Mouse (Mus musculus) liver, embryonic 11.5 days (tissue): ENCODE measurements at regions not wholly inside any gene's neighbourhood (a gene's known extent, or its start where the extent isn't known, plus 50 kb on each side); places are given as distances from the start of the nearest gene placed in this dataset.

ENCODE experiments used
- ATAC-seq: fragments of 200-750 bp; cut with Nextera tagmentation; replicated peaks from 2 replicates; pipeline ENCODE4 v1.8.0; 2017; ENCODE audit warnings: moderate number of reproducible peaks, mild to moderate bottlenecking, moderate TSS enrichment, moderate library complexity; ENCODE audit not compliant: low FRiP score
- DNase-seq: peaks from one replicate; pipeline ENCODE4 v3.0.0-alpha.2; 2017; ENCODE audit warnings: low spot score
- H3K27ac ChIP-seq: fragments of 300-500 bp; sonication (generic); 2 replicates; pipeline ENCODE4 v1.5.1; 2014; ENCODE audit warnings: mild to moderate bottlenecking, low read depth, low read length, control low read depth
- H3K27me3 ChIP-seq: fragments of 300-500 bp; sonication (generic); replicated peaks from 2 replicates; pipeline ENCODE4 v1.6.1; 2014; ENCODE audit warnings: low read length, mixed read lengths; ENCODE audit not compliant: control insufficient read depth, insufficient read depth
- H3K36me3 ChIP-seq: fragments of 300-500 bp; sonication (generic); 2 replicates; pipeline ENCODE4 v1.6.1; 2014; ENCODE audit warnings: mild to moderate bottlenecking, low read length, moderate library complexity, mixed read lengths; ENCODE audit not compliant: control insufficient read depth, insufficient read depth
- H3K4me1 ChIP-seq: fragments of 300-500 bp; sonication (generic); replicated peaks from 2 replicates; pipeline ENCODE4 v1.6.1; 2014; ENCODE audit warnings: low read length, mixed read lengths; ENCODE audit not compliant: control insufficient read depth, insufficient read depth
- H3K4me2 ChIP-seq: fragments of 300-500 bp; sonication (generic); 2 replicates; pipeline ENCODE4 v1.6.1; 2014; ENCODE audit warnings: mild to moderate bottlenecking, control low read depth, moderate library complexity
- H3K4me3 ChIP-seq: fragments of 300-500 bp; sonication (generic); 2 replicates; pipeline ENCODE4 v1.5.1; 2014; ENCODE audit warnings: low read depth, low read length, control low read depth
- H3K9ac ChIP-seq: fragments of 300-500 bp; sonication (generic); 2 replicates; pipeline ENCODE4 v1.6.1; 2014; ENCODE audit warnings: low read depth, low read length, control low read depth
- H3K9me3 ChIP-seq: fragments of 300-500 bp; sonication (generic); 2 replicates; pipeline ENCODE4 v1.6.1; 2016; ENCODE audit warnings: low read length, inconsistent platforms, mixed read lengths; ENCODE audit not compliant: control insufficient read depth
- WGBS: fragments of 180-500 bp; shearing (Covaris S2); extraction: QIAGEN DNeasy Blood & Tissue Kit; methylation state at CpG from one replicate; pipeline ENCODE4 v1.1.7; 2014; 5-methylcytosine and 5-hydroxymethylcytosine counted together

DNA sequence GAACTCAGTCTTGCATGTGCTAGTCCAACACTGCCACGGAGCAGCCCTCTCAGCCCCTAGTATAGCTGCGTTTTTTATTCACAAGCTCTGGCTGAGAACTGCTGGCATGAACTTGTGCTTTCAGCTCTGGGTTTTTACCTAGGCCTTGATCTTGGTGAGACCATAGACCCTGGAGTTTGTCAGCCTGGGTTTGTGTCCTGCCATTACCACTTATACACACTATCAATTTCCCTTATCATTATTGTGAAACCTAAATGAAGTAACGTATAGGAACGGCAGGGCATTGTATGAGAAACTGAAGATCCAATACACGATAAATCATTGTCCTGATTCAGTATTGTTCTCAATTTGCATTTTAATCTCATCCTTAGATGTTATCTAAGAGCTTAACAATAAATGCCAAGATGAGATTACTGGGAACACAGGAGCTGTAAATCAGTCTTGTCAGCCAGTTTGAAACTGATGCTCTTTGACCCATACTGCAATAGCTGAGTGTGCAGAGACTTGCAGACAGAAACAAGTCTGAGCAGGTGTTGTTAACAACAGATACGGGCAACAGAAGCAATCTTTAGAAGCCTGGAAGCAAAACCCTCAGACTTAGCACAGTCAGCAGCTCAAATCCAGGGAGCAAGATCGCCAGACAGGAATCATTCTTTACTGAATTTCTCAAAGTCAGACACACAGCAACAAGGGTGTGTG lies 190.7 kb upstream of the Mctp2 start:
- 69% methylated on average over 7 of the region's 7 CpGs for WGBS
- Histone ChIP-seq H3K27ac (no peak overlapping the region), H3K4me3 (no peak overlapping the region), H3K27me3 (no peaks in the 10 kb centered on the region), H3K9me3 (no peaks in the 10 kb centered on the region), H3K4me1 (no peaks in the 10 kb centered on the region), H3K36me3 (no peaks in the 10 kb centered on the region), H3K9ac (no peak overlapping the region), H3K4me2 (no peak overlapping the region)
- no peak for DNase-seq
- ATAC-seq = no peak

DNA sequence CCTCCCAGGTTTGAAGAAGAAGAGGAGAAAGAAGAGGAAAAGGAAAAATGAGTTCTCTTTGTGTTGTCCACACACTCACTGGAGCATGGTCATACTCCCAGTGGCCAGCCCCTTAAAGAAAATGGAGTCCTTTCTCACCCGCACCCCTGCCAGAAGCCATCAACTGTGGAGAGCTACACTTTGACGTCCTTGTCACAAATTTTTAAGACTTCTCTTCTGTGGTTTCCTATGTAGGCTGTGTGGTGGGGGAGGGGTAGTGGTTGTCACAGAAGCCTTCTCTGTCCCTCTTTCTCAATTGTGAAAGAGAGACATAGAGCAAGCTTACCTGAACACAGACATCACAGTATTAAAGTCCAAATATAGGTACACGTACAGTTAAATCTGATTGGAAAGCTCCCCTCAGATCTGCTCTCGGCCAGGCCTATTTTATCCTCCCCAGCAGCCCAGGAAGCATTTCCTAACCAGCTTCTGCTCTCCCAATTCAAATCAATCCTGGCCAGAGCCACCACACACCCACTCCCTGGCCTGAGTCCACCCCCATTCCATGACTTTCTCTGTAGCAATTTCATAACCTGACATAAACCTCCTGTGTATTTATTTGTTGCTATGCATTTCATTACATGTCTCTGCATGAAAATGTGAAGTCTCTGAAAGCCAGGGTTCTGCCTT lies 192.3 kb upstream of the Mctp2 start:
- 64% methylated on average over 4 of the region's 4 CpGs for WGBS
- no peak for DNase-seq
- H3K27me3 ChIP-seq = no peaks in the 10 kb centered on the region

GRCm38 (mm10) chr7:72499788-72500187 lies 193.4 kb upstream of the Mctp2 start:
- H3K9ac ChIP-seq = no peak overlapping the region
- WGBS = 80% methylated on average over 5 of the region's 5 CpGs
- ATAC-seq = no peak

More for the DNA sequence above, 192.3 kb upstream of the Mctp2 start:
- Histone ChIP-seq H3K9me3 (no peaks in the 10 kb centered on the region), H3K4me3 (no peak overlapping the region), H3K4me2 (no peak overlapping the region), H3K4me1 (no peaks in the 10 kb centered on the region), H3K36me3 (no peaks in the 10 kb centered on the region), H3K9ac (no peak overlapping the region), H3K27ac (no peak overlapping the region)
- ATAC-seq = no peak

GRCm38 (mm10) chr7:72500190-72500589 lies 193.8 kb upstream of the Mctp2 start:
- no peak for ATAC-seq
- WGBS = 78% methylated on average over 3 of the region's 3 CpGs
- DNase-seq = no peak
- no peaks in the 10 kb centered on the region for H3K27me3 ChIP-seq
- H3K9me3 ChIP-seq = no peaks in the 10 kb centered on the region
- no peak overlapping the region for H3K4me2 ChIP-seq
- H3K36me3 ChIP-seq = no peaks in the 10 kb centered on the region
- H3K9ac ChIP-seq = no peak overlapping the region
- H3K4me3 ChIP-seq = no peak overlapping the region
- no peaks in the 10 kb centered on the region for H3K4me1 ChIP-seq
- no peak overlapping the region for H3K27ac ChIP-seq

More at GRCm38 (mm10) chr7:72499788-72500187, 193.4 kb upstream of the Mctp2 start:
- no peaks in the 10 kb centered on the region for H3K27me3 ChIP-seq
- H3K36me3 ChIP-seq = no peaks in the 10 kb centered on the region
- H3K9me3 ChIP-seq = no peaks in the 10 kb centered on the region
- no peak overlapping the region for H3K27ac ChIP-seq
- no peaks in the 10 kb centered on the region for H3K4me1 ChIP-seq
- DNase-seq = no peak
- H3K4me2 ChIP-seq = no peak overlapping the region
- H3K4me3 ChIP-seq = no peak overlapping the region

DNA sequence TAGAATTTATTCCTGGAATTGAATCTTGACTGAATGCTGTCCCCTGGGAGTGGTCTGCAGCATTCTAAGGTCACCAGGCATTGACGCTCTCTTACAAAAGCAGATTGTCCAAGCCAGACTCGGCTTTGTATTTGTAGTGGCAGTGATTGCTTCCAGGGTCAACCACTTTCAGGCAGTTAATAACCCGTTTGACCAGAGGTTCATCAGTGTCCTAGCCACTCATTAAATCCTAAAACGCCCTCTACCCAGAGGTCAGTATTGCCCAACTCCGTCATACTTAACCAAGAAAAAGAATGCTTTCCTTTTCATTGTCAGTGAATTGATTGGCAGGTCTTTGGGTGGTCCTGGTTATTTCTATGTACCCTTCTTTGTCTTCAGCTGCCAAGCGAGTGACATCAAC lies 194.6 kb upstream of the Mctp2 start:
- Histone ChIP-seq H3K4me3 (no peak overlapping the region), H3K27ac (no peak overlapping the region), H3K9ac (no peak overlapping the region), H3K27me3 (no peaks in the 10 kb centered on the region), H3K9me3 (no peaks in the 10 kb centered on the region), H3K4me1 (no peaks in the 10 kb centered on the region), H3K36me3 (no peaks in the 10 kb centered on the region), H3K4me2 (no peak overlapping the region)
- no peak for DNase-seq
- WGBS = 79% methylated on average over 6 of the region's 6 CpGs
- ATAC-seq = no peak

GRCm38 (mm10) chr7:72501431-72501830 lies 195.0 kb upstream of the Mctp2 start:
- DNase-seq = no peak
- Histone ChIP-seq H3K27ac (no peak overlapping the region), H3K4me3 (no peak overlapping the region), H3K9me3 (no peaks in the 10 kb centered on the region), H3K4me2 (no peak overlapping the region), H3K27me3 (no peaks in the 10 kb centered on the region), H3K4me1 (no peaks in the 10 kb centered on the region), H3K36me3 (no peaks in the 10 kb centered on the region), H3K9ac (no peak overlapping the region)
- ATAC-seq = no peak
- 82% methylated on average over 3 of the region's 3 CpGs for whole genome bisulfite sequencing

DNA sequence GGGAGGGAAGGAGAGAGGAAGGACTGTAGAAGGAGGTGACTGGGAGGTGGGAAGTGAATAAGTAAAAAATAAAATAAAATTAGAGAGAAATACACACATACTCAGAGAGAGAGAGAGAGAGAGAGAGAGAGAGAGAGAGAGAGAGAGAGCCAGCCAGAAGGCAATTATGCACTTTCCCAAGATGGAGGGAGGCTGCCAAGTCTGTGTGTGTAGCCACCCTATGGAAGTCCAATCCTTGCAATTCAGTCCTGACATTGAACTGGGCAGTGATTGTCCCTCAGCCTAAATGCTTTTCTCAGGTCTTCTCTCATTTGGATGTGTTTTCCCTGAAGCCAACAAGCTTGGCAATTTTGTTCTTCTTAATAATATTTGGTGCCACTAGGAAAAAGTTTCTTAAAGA lies 197.3 kb upstream of the Mctp2 start:
- ATAC-seq = no peak
- Histone ChIP-seq H3K27me3 (no peaks in the 10 kb centered on the region), H3K4me2 (no peak overlapping the region), H3K9ac (no peak overlapping the region), H3K9me3 (no peaks in the 10 kb centered on the region), H3K4me1 (no peaks in the 10 kb centered on the region), H3K36me3 (no peaks in the 10 kb centered on the region), H3K4me3 (no peak overlapping the region), H3K27ac (no peak overlapping the region)
- no peak for DNase-seq

GRCm38 (mm10) chr7:72504268-72504667 lies 197.9 kb upstream of the Mctp2 start:
- H3K36me3 ChIP-seq = no peaks in the 10 kb centered on the region
- no peaks in the 10 kb centered on the region for H3K4me1 ChIP-seq
- H3K27me3 ChIP-seq = no peaks in the 10 kb centered on the region
- H3K9ac ChIP-seq = no peak overlapping the region
- WGBS = 74% methylated on average over 4 of the region's 4 CpGs
- H3K27ac ChIP-seq = no peak overlapping the region
- no peak for ATAC-seq
- H3K9me3 ChIP-seq = no peaks in the 10 kb centered on the region
- H3K4me2 ChIP-seq = no peak overlapping the region
- H3K4me3 ChIP-seq = no peak overlapping the region
- no peak for DNase-seq
